Mouse (Mus musculus) urinary bladder, postnatal 14 days (tissue): ENCODE results near the gene Rasl12.

Source experiments
- DNase-seq: peaks from one replicate; pipeline ENCODE4 v3.0.0; 2021; ENCODE audit warnings: low spot score

The Rasl12 gene

GRCm38 (mm10) chr9:65398279-65398678 is at the start of gene Rasl12:
TSS of gene Rasl12 (plus strand) at chr9:65398506.
- peak; percentile 66 for DNase-seq

GRCm38 (mm10) chr9:65353251-65353650 is 45.1 kb upstream of the Rasl12 start:
- no peak for DNase-seq

- no peak for DNase-seq
These were observed 41.7 kb upstream of the Rasl12 start for GRCm38 (mm10) chr9:65356561-65356960.

GRCm38 (mm10) chr9:65356971-65357370 is 41.3 kb upstream of the Rasl12 start:
- DNase-seq: no peak

GRCm38 (mm10) chr9:65358956-65359480 is 39.3 kb upstream of the Rasl12 start:
- no peak for DNase-seq

GRCm38 (mm10) chr9:65360641-65361448 is 37.5 kb upstream of the Rasl12 start, which contains the start of gene Ubap1l:
TSS of gene Ubap1l (plus strand) at chr9:65361041.
- DNase-seq: no peak

GRCm38 (mm10) chr9:65363684-65364083 is 34.6 kb upstream of the Rasl12 start:
- DNase-seq: no peak

- DNase-seq: no peak
These were observed 32.6 kb upstream of the Rasl12 start for GRCm38 (mm10) chr9:65365721-65366120.

- DNase-seq: no peak
These were observed 26.6 kb upstream of the Rasl12 start for GRCm38 (mm10) chr9:65371756-65372155.

GRCm38 (mm10) chr9:65372449-65372848 is 25.9 kb upstream of the Rasl12 start:
- DNase-seq: peak; percentile 45

GRCm38 (mm10) chr9:65374468-65375162 is 23.7 kb upstream of the Rasl12 start:
- DNase-seq: no peak

GRCm38 (mm10) chr9:65375163-65375934 is 23.0 kb upstream of the Rasl12 start:
- no peak for DNase-seq

GRCm38 (mm10) chr9:65381017-65381590 is 17.2 kb upstream of the Rasl12 start:
- no peak for DNase-seq

GRCm38 (mm10) chr9:65382031-65382750 is 16.1 kb upstream of the Rasl12 start:
- peak; percentile 30 for DNase-seq

GRCm38 (mm10) chr9:65382751-65383097 is 15.6 kb upstream of the Rasl12 start:
- no peak for DNase-seq

- DNase-seq: no peak
These were observed 14.0 kb upstream of the Rasl12 start for GRCm38 (mm10) chr9:65384276-65384675.

- DNase-seq: no peak
These were observed 11.7 kb upstream of the Rasl12 start for GRCm38 (mm10) chr9:65386373-65387140.

- peak; percentile 29 for DNase-seq
These were observed 7.3 kb upstream of the Rasl12 start for GRCm38 (mm10) chr9:65390752-65391612.

- no peak for DNase-seq
These were observed 6.7 kb upstream of the Rasl12 start, which contains the start of gene Kbtbd13 for GRCm38 (mm10) chr9:65391613-65391964. TSS of gene Kbtbd13 (minus strand) at chr9:65391652.
